Mouse (Mus musculus): ENCODE results near the gene Cryba2. TPM values are rescaled to one million over a fixed set of nuclear protein-coding genes. Genes with fewer than 3 reads are reported as not detected.

The Cryba2 gene
- total RNA-seq, 2 experiments from 2014 or later, result not detected

- intact Hi-C loops (cut with DNase I), result no loop called here
- no peak for DNase-seq
These were observed 41.8 kb downstream of the Cryba2 start for GRCm38 (mm10) chr1:74851001-74851775.

GRCm38 (mm10) chr1:74850251-74850650 is 42.7 kb downstream of the Cryba2 start:
- DNase-seq, result no peak
- intact Hi-C loops (cut with DNase I), result no loop called here

DNA sequence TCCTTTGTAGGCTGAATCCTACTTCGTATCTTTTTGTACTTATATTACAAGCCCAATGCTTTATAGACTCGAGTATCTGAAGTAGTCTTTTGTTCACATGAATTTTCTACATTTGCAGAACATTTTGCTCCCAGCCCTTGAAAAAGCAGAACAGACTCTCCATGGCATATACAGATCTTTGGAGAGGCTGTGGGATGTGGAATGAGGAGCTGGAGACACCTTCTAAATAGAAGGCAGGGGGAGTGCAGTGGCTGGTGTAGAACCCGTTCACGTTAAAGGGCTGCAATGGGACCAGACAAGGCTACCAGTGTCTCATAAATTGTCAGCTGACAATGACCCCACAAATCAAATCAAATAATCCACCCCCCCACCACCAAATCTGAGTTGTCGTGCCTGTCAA is 44.0 kb downstream of the Cryba2 start:
- intact Hi-C loops (cut with DNase I), result no loop called here
- no peak for DNase-seq

- intact Hi-C loops (cut with DNase I), result no loop called here
- no peak for DNase-seq
These were observed 46.6 kb downstream of the Cryba2 start for GRCm38 (mm10) chr1:74846341-74846740.

- intact Hi-C loops (cut with DNase I), result no loop called here
- no peak for DNase-seq
These were observed 49.9 kb downstream of the Cryba2 start for GRCm38 (mm10) chr1:74843090-74843489.

Small RNA genes lying within 50 kb of the gene (microRNA-seq; reads per million reads assigned to microRNA genes)
- gene Mir375, result 11.4 to 15.3 reads per million in 2 experiments

Other genes with a start within 250 kb of the Cryba2 start
- gene Ttll4, start 231.4 kb downstream of the Cryba2 start, total RNA-seq (2021), result 10 to 100 TPM; 17.3 TPM
- gene Cyp27a1, start 179.6 kb downstream of the Cryba2 start, total RNA-seq (2021), result 10 to 100 TPM; 10.7 to 11.0 TPM
- gene Prkag3, start 143.9 kb downstream of the Cryba2 start, total RNA-seq (2021), result 1 to 10 TPM; 1.7 to 2.1 TPM
- gene Wnt6, start 121.3 kb downstream of the Cryba2 start, total RNA-seq (2021), result under 1 TPM; 0.17 to 0.60 TPM
- not detected for gene Wnt10a, start 101.6 kb downstream of the Cryba2 start, total RNA-seq (2021)
- gene Cdk5r2, start 38.2 kb downstream of the Cryba2 start, total RNA-seq (2021), result under 1 TPM in 1 of 2 experiments, not detected in 1; 0.12 TPM
- gene Fev, start 7.7 kb downstream of the Cryba2 start, total RNA-seq (2021), result under 1 TPM in 1 of 2 experiments, not detected in 1; 0.67 TPM
- gene Cfap65, start 42.5 kb upstream of the Cryba2 start, total RNA-seq (2021), result under 1 TPM in 1 of 2 experiments, not detected in 1; 0.05 TPM
- gene Ihh, start 58.5 kb upstream of the Cryba2 start, total RNA-seq (2021), result under 1 TPM in 1 of 2 experiments, not detected in 1; 0.14 TPM
- 1 to 10 TPM; 2.2 to 2.7 TPM for gene Nhej1, start 232.1 kb upstream of the Cryba2 start, total RNA-seq (2021)
- 1 to 10 TPM in 1 of 2 experiments, under 1 TPM in 1; 0.72 to 1.6 TPM for gene Slc23a3, start 240.7 kb upstream of the Cryba2 start, total RNA-seq (2021)
- 10 to 100 TPM; 31.4 to 34.9 TPM for gene Cnppd1, start 249.6 kb upstream of the Cryba2 start, total RNA-seq (2021)
- gene Retreg2, start 249.6 kb upstream of the Cryba2 start, total RNA-seq (2021), result 10 to 100 TPM; 29.2 to 33.2 TPM